Mouse (Mus musculus) ovary, postnatal 10 days (tissue): ENCODE data around the gene Napepld.
"Not testable (repeated sequence)": the region's sequence is repeated elsewhere in the genome, so short reads cannot be mapped to it uniquely, and the experiment has no call there.

Experiments used
- DNase-seq: peaks from one replicate; pipeline ENCODE4 v3.0.0; 2022; ENCODE audit warnings: low spot score

The Napepld gene

GRCm38 (mm10) chr5:21703708-21704107, 2.5 kb upstream of the Napepld start:
- no peak for DNase-seq

GRCm38 (mm10) chr5:21702873-21703475, 1.8 kb upstream of the Napepld start:
- no peak for DNase-seq

GRCm38 (mm10) chr5:21702009-21702364, 791 bp upstream of the Napepld start:
- DNase-seq, result no peak

- DNase-seq, result no peak
Observed at GRCm38 (mm10) chr5:21700934-21701333, 262 bp downstream of the Napepld start.

- DNase-seq, result no peak
Observed at GRCm38 (mm10) chr5:21700272-21700821, 849 bp downstream of the Napepld start.

- DNase-seq, result not testable (repeated sequence)
Observed at GRCm38 (mm10) chr5:21699555-21699954, 1.6 kb downstream of the Napepld start.

GRCm38 (mm10) chr5:21694854-21695490, 6.2 kb downstream of the Napepld start:
- DNase-seq, result no peak

- DNase-seq, result no peak
Observed at GRCm38 (mm10) chr5:21693372-21693870, 7.8 kb downstream of the Napepld start.

GRCm38 (mm10) chr5:21692230-21692629, 9.0 kb downstream of the Napepld start:
- no peak for DNase-seq

GRCm38 (mm10) chr5:21687042-21687441, 14.2 kb downstream of the Napepld start:
- no peak for DNase-seq

GRCm38 (mm10) chr5:21685001-21685400, 16.2 kb downstream of the Napepld start:
- no peak for DNase-seq

GRCm38 (mm10) chr5:21683811-21684210, 17.4 kb downstream of the Napepld start:
- DNase-seq, result no peak

- no peak for DNase-seq
Observed at GRCm38 (mm10) chr5:21680940-21681339, 20.3 kb downstream of the Napepld start.

GRCm38 (mm10) chr5:21680029-21680428, 21.2 kb downstream of the Napepld start:
- DNase-seq, result no peak

- DNase-seq, result no peak
Observed at GRCm38 (mm10) chr5:21678363-21678762, 22.8 kb downstream of the Napepld start.

- no peak for DNase-seq
Observed at GRCm38 (mm10) chr5:21677939-21678338, 23.3 kb downstream of the Napepld start.

GRCm38 (mm10) chr5:21675494-21675893, 25.7 kb downstream of the Napepld start:
- no peak for DNase-seq

GRCm38 (mm10) chr5:21675019-21675418, 26.2 kb downstream of the Napepld start:
- no peak for DNase-seq

GRCm38 (mm10) chr5:21673742-21674141, 27.5 kb downstream of the Napepld start:
- DNase-seq, result no peak

- no peak for DNase-seq
Observed at GRCm38 (mm10) chr5:21672812-21673635, 28.2 kb downstream of the Napepld start.

- DNase-seq, result no peak
Observed at GRCm38 (mm10) chr5:21669307-21669706, 31.9 kb downstream of the Napepld start.
